Mouse (Mus musculus) lung, adult 18-20 months (tissue): ENCODE measurements around the gene Phldb1.
A peak's percentile ranks its signal among the peaks of the same experiment; 100 is the strongest.
"Not testable (repeated sequence)": the region's sequence is repeated elsewhere in the genome, so short reads cannot be mapped to it uniquely, and the experiment has no call there.

Source experiments
- DNase-seq, 2 experiments: peaks; one replicate each; pipeline ENCODE4 v3.0.0; 2022; ENCODE audit warnings: mixed read lengths in 2 of 2

The Phldb1 gene

GRCm38 (mm10) chr9:44734524-44735494, at the start of gene Phldb1:
Gene Phldb1, minus strand, starts transcription at chr9:44735198.
- DNase-seq = peak; percentile 75 to 84

- peak; percentile 92 to 95 for DNase-seq
Observed at GRCm38 (mm10) chr9:44772750-44773651, 38.0 kb upstream of the Phldb1 start.

GRCm38 (mm10) chr9:44772392-44772749, 37.4 kb upstream of the Phldb1 start:
- no peak for DNase-seq

GRCm38 (mm10) chr9:44771376-44771775, 36.4 kb upstream of the Phldb1 start:
- DNase-seq = no peak

GRCm38 (mm10) chr9:44768029-44768394, 33.0 kb upstream of the Phldb1 start:
- DNase-seq = not testable (repeated sequence)

- peak; percentile 82 to 85 for DNase-seq
Observed at GRCm38 (mm10) chr9:44767101-44768028, 32.4 kb upstream of the Phldb1 start, which contains the start of the genes Arcn1 and Ift46. Gene Arcn1, minus strand, starts transcription at chr9:44767845. Gene Ift46, plus strand, starts transcription at chr9:44767908.

GRCm38 (mm10) chr9:44760873-44761272, 25.9 kb upstream of the Phldb1 start:
- DNase-seq = no peak

GRCm38 (mm10) chr9:44748473-44748872, 13.5 kb upstream of the Phldb1 start:
- no peak for DNase-seq

GRCm38 (mm10) chr9:44747341-44747740, 12.3 kb upstream of the Phldb1 start:
- no peak for DNase-seq

GRCm38 (mm10) chr9:44746666-44747065, 11.7 kb upstream of the Phldb1 start:
- DNase-seq = no peak

- no peak for DNase-seq
Observed at GRCm38 (mm10) chr9:44745371-44745770, 10.4 kb upstream of the Phldb1 start.

- DNase-seq = no peak
Observed at GRCm38 (mm10) chr9:44740663-44741192, 5.7 kb upstream of the Phldb1 start.

GRCm38 (mm10) chr9:44737240-44737949, 2.4 kb upstream of the Phldb1 start:
- peak; percentile 68 to 76 for DNase-seq

GRCm38 (mm10) chr9:44736301-44736700, 1.3 kb upstream of the Phldb1 start:
- DNase-seq = no peak

- DNase-seq = no peak
Observed at GRCm38 (mm10) chr9:44735886-44736285, 888 bp upstream of the Phldb1 start.

GRCm38 (mm10) chr9:44733671-44734523, 1.1 kb downstream of the Phldb1 start:
- peak; percentile 75 to 82 for DNase-seq

GRCm38 (mm10) chr9:44732921-44733530, 2.0 kb downstream of the Phldb1 start:
- peak; percentile 50 to 57 for DNase-seq

GRCm38 (mm10) chr9:44732130-44732549, 2.9 kb downstream of the Phldb1 start:
- no peak for DNase-seq

- no peak for DNase-seq
Observed at GRCm38 (mm10) chr9:44727441-44727840, 7.6 kb downstream of the Phldb1 start.
